Mouse (Mus musculus) ES-CJ7 (cell line): ENCODE measurements at regions not wholly inside any gene's neighbourhood (a gene's known extent, or its start where the extent isn't known, plus 50 kb on each side); places are given as distances from the start of the nearest gene placed in this dataset.

Source experiments
- DNase-seq: peaks from one replicate; pipeline ENCODE4 v3.0.0; 2011; ENCODE audit warnings: low read depth, low spot score

- peak; percentile 87 for DNase-seq
These were observed 891.0 kb upstream of the Gm10800 start for GRCm38 (mm10) chr2:99558070-99558611.
